Mouse (Mus musculus) kidney, postnatal 0 days (tissue): ENCODE results near the gene Farp1. TPM values are rescaled to one million over a fixed set of nuclear protein-coding genes. Genes with fewer than 3 reads are reported as not detected.
A peak's percentile ranks its signal among the peaks of the same experiment; 100 is the strongest.

ENCODE experiments used
- ATAC-seq: fragments of 200-750 bp; cut with Nextera tagmentation; replicated peaks from 2 replicates; pipeline ENCODE4 v1.8.0; 2017; ENCODE audit warnings: low read depth, moderate number of reproducible peaks, moderate TSS enrichment, moderate library complexity; ENCODE audit not compliant: low FRiP score
- DNase-seq: peaks from one replicate; pipeline ENCODE4 v3.0.0-alpha.2; 2016; ENCODE audit warnings: low spot score
- H3K27ac ChIP-seq: fragments of 300-500 bp; sonication (generic); 2 replicates; pipeline ENCODE4 v1.5.1; 2014; ENCODE audit warnings: mild to moderate bottlenecking
- H3K27me3 ChIP-seq: fragments of 300-500 bp; sonication (generic); 2 replicates; pipeline ENCODE4 v1.6.1; 2014; ENCODE audit warnings: low read length, mixed read lengths; ENCODE audit not compliant: insufficient read depth
- H3K36me3 ChIP-seq: fragments of 300-500 bp; sonication (generic); 2 replicates; pipeline ENCODE4 v1.6.1; 2014; ENCODE audit warnings: low read length, mixed read lengths; ENCODE audit not compliant: insufficient read depth
- H3K4me1 ChIP-seq: fragments of 300-500 bp; sonication (generic); replicated peaks from 2 replicates; pipeline ENCODE4 v1.6.1; 2014; ENCODE audit warnings: antibody characterized with exemption, low read length, mixed read lengths; ENCODE audit not compliant: insufficient read depth
- H3K4me2 ChIP-seq: fragments of 300-500 bp; sonication (generic); 2 replicates; pipeline ENCODE4 v1.6.1; 2014; ENCODE audit warnings: mild to moderate bottlenecking, low read length, moderate library complexity, mixed read lengths
- H3K4me3 ChIP-seq: fragments of 300-500 bp; sonication (generic); replicated peaks from 2 replicates; pipeline ENCODE4 v1.5.1; 2014; ENCODE audit warnings: low read depth, low read length
- H3K9ac ChIP-seq: fragments of 300-500 bp; sonication (generic); 2 replicates; pipeline ENCODE4 v1.6.1; 2014; ENCODE audit warnings: low read depth, low read length
- H3K9me3 ChIP-seq: fragments of 300-500 bp; sonication (generic); replicated peaks from 2 replicates; pipeline ENCODE4 v1.6.1; 2016; ENCODE audit warnings: low read length, inconsistent platforms, mixed read lengths
- CTCF ChIP-seq: IDR thresholded peaks from 2 replicates; pipeline ENCODE4 v1.5.1; 2016; ENCODE audit warnings: antibody characterized with exemption, low read depth, mild to moderate bottlenecking, moderate library complexity
- WGBS: fragments of 180-500 bp; shearing (Covaris S2); extraction: QIAGEN DNeasy Blood & Tissue Kit; methylation state at CpG from one replicate; pipeline ENCODE4 v1.1.7; 2014; 5-methylcytosine and 5-hydroxymethylcytosine counted together
- polyA plus RNA-seq: library from polyadenylated mRNA; unstranded; fragments of >200 nt; fragmentation: Nextera tagmentation; extraction: Ambion mirVana; gene quantifications from 2 replicates; pipeline ENCODE4 v1.2.1, GENCODE M21; 2015

The Farp1 gene
- polyA plus RNA-seq, 1 experiment from 2014 or later = 23.4 TPM

GRCm38 (mm10) chr14:121205459-121205858 lies 170.5 kb downstream of the Farp1 start:
- H3K27ac ChIP-seq = no peak overlapping the region
- H3K9ac ChIP-seq = no peak overlapping the region
- H3K36me3 ChIP-seq = 0 out of 2 replicates have a peak, but pooled peaks cover 4% of the 10 kb centered on the region
- H3K4me3 ChIP-seq = no peak overlapping the region
- DNase-seq (no peak), ATAC-seq (no peak)
- no peak overlapping the region for H3K4me2 ChIP-seq
- no peaks in the 10 kb centered on the region for H3K27me3 ChIP-seq
- H3K4me1 ChIP-seq = 0 out of 2 replicates have a peak, but pooled peaks cover 2% of the 10 kb centered on the region
- 71% methylated on average over 3 of the region's 3 CpGs for WGBS
- H3K9me3 ChIP-seq = no peaks in the 10 kb centered on the region
- no peak for TF ChIP-seq CTCF

DNA sequence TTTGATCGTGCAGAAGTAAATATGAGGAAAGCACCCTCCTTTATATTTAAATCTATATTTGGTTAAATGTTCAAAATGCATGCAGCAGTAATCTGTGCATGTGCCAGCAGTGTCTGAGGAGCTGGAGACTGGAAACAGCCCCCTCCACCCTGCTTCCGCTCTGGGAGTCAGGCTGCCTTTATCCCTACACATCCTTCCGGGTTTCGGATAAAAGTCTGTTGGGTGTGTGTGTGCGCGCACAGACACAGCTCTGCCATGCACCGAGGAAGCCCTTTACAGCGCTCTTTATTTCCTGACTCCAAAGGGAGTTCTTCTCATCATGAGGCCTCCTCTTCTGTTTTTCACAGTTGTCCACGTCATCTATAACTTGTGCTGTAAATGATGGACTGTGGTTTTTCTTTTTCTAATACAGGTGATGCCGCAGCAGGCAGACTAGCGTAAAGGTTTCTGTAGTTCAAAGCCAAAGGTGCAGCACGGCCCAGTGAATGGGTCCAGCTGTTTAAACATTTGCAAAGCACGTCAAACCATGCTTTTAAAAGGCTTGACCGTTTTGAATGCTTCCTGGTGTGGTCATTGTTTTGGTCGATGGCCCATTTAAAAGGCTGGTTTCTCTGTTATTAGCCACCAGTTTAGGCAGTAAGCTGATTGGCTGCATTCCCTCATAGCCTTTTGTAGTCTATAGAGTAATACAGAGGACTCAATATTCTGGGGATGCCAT lies 172.6 kb downstream of the Farp1 start:
- H3K4me3 ChIP-seq = no peak overlapping the region
- WGBS = 54% methylated on average over 15 of the region's 15 CpGs
- no peak overlapping the region for H3K4me2 ChIP-seq
- H3K36me3 ChIP-seq = peaks cover 10% of the 10 kb centered on the region; the same call in 1 of the 2 replicates
- no peaks in the 10 kb centered on the region for H3K27me3 ChIP-seq
- H3K27ac ChIP-seq = no peak overlapping the region
- H3K9me3 ChIP-seq = no peaks in the 10 kb centered on the region
- TF ChIP-seq CTCF = no peak
- no peak overlapping the region for H3K9ac ChIP-seq
- H3K4me1 ChIP-seq = no peaks in the 10 kb centered on the region
- no peak for DNase-seq
- no peak for ATAC-seq

GRCm38 (mm10) chr14:121208159-121208515 lies 173.1 kb downstream of the Farp1 start:
- no peak overlapping the region for H3K4me3 ChIP-seq
- peaks cover 10% of the 10 kb centered on the region; the same call in 1 of the 2 replicates for H3K36me3 ChIP-seq
- 61% methylated on average over 3 of the region's 3 CpGs for WGBS
- H3K4me1 ChIP-seq = no peaks in the 10 kb centered on the region
- no peak overlapping the region for H3K27ac ChIP-seq
- no peak overlapping the region for H3K9ac ChIP-seq
- no peak for DNase-seq
- no peaks in the 10 kb centered on the region for H3K9me3 ChIP-seq
- no peaks in the 10 kb centered on the region for H3K27me3 ChIP-seq
- TF ChIP-seq CTCF = no peak
- ATAC-seq = no peak
- H3K4me2 ChIP-seq = no peak overlapping the region

- 55% methylated on average over 3 of the region's 3 CpGs for WGBS
- no peak for TF ChIP-seq CTCF
- peaks cover 10% of the 10 kb centered on the region; the same call in 1 of the 2 replicates for H3K36me3 ChIP-seq
- H3K9me3 ChIP-seq = no peaks in the 10 kb centered on the region
- H3K27me3 ChIP-seq = no peaks in the 10 kb centered on the region
- H3K9ac ChIP-seq = no peak overlapping the region
- H3K4me3 ChIP-seq = no peak overlapping the region
- no peak for DNase-seq
- 0 out of 2 replicates have a peak, but pooled peaks cover 3% of the 10 kb centered on the region for H3K4me1 ChIP-seq
- no peak overlapping the region for H3K4me2 ChIP-seq
- no peak for ATAC-seq
- no peak overlapping the region for H3K27ac ChIP-seq
Measured at GRCm38 (mm10) chr14:121210318-121210717, 175.3 kb downstream of the Farp1 start.

DNA sequence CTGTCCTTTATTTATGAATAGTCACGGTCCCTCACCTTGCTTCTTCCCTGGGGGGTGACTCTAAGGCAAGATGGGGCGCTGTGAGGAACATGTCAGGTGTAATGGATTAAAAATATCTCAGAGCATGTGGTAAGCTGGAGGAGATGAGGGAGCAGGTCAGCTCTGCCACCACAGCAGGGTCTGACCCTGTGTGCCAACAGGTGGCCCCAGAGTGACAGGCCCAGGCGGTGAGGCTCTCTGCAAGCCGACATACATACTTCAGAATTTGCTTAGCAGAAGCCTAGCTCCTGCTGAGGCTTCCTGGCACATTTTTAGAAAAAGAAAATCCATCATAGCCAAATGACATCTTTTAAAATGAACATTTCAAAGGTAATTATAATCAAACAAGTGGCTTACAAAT lies 178.7 kb downstream of the Farp1 start:
- H3K27me3 ChIP-seq = no peaks in the 10 kb centered on the region
- H3K9ac ChIP-seq = no peak overlapping the region
- no peak for DNase-seq
- 87% methylated on average over 4 of the region's 4 CpGs for WGBS
- no peak for ATAC-seq
- no peak overlapping the region for H3K4me3 ChIP-seq
- H3K9me3 ChIP-seq = no peaks in the 10 kb centered on the region
- TF ChIP-seq CTCF = no peak
- H3K4me2 ChIP-seq = no peak overlapping the region
- H3K4me1 ChIP-seq = peaks cover 8% of the 10 kb centered on the region; the same call in 1 of the 2 replicates
- no peak overlapping the region for H3K27ac ChIP-seq
- peaks cover 7% of the 10 kb centered on the region; the same call in 1 of the 2 replicates for H3K36me3 ChIP-seq

- no peak overlapping the region for H3K4me3 ChIP-seq
- TF ChIP-seq CTCF = no peak
- H3K9me3 ChIP-seq = no peaks in the 10 kb centered on the region
- no peak for DNase-seq
- WGBS = 84% methylated on average over 11 of the region's 11 CpGs
- H3K27ac ChIP-seq = peak overlapping the region; percentile 19; the same call in 1 of the 2 replicates
- H3K36me3 ChIP-seq = peaks cover 7% of the 10 kb centered on the region; the same call in 1 of the 2 replicates
- H3K27me3 ChIP-seq = no peaks in the 10 kb centered on the region
- no peak overlapping the region for H3K4me2 ChIP-seq
- H3K4me1 ChIP-seq = peaks cover 8% of the 10 kb centered on the region; the same call in 1 of the 2 replicates
- ATAC-seq = no peak
- H3K9ac ChIP-seq = no peak overlapping the region
Measured at GRCm38 (mm10) chr14:121214636-121215257, 179.7 kb downstream of the Farp1 start.
